Mouse (Mus musculus) MEL-GATA-1-ER (cell line): ENCODE measurements at regions not wholly inside any gene's neighbourhood (a gene's known extent, or its start where the extent isn't known, plus 50 kb on each side); places are given as distances from the start of the nearest gene placed in this dataset.

Source experiments
- DNase-seq: peaks from one replicate; pipeline ENCODE4 v3.0.0-alpha.2; 2012; ENCODE audit warnings: low read depth; ENCODE audit errors: extremely low read depth

DNA sequence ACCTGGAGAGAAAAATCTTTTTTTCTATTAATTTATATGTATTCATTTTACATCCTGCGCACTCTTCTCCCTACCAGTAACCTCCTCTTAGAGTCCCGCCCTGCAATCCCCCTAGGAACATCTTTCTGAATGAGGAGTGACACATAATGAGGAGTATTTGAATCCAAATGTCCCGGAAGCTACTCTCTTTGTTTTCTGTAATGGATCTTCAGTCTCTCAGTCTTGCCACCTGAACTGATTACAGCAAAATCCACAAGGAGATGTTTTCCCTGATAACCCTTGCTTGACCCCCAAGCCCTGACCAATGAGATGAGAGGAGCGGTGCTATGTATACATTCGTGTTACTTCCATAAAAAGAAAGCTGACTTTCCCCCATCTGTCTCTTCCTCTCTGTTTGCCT, 334.4 kb upstream of the Marcks start:
- DNase-seq: no peak

DNA sequence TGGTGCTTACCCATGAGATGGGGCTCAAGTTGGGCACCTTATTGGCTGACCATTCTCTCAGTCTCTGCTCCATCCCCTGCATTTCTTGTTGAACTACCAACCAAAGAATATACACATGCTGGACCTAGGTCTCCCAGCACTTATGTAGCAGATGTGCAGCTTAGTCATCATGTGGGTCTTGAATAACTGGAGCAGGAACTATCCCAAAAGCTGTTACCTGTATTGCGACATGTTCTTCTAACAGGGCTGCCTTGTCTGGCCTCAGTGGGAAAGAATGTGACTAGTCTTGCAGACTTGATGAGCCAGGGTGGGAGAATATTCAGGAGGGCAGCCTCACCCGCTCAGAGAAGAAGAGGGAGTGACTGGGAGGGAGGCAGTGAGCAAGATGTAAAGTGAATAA, 318.7 kb upstream of the Marcks start:
- DNase-seq: no peak

DNA sequence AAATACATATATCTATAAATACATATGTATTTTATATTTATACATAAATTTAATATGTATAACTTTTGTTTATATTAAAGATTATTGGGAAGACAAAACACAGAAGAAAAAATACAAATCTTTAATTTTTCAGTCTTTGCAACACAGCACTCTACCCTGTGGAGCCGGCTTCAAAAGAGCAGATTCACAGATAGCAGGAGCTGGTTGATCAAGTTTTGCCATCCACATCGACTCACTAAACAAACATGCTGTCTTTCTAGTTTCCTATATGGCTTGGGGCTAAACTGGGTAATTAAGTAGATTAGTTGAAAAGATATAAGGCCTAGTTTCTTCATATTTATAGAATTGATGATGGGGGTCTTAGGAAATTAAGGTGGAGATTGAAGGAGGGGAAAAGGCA, 311.2 kb upstream of the Marcks start:
- DNase-seq: no peak

DNA sequence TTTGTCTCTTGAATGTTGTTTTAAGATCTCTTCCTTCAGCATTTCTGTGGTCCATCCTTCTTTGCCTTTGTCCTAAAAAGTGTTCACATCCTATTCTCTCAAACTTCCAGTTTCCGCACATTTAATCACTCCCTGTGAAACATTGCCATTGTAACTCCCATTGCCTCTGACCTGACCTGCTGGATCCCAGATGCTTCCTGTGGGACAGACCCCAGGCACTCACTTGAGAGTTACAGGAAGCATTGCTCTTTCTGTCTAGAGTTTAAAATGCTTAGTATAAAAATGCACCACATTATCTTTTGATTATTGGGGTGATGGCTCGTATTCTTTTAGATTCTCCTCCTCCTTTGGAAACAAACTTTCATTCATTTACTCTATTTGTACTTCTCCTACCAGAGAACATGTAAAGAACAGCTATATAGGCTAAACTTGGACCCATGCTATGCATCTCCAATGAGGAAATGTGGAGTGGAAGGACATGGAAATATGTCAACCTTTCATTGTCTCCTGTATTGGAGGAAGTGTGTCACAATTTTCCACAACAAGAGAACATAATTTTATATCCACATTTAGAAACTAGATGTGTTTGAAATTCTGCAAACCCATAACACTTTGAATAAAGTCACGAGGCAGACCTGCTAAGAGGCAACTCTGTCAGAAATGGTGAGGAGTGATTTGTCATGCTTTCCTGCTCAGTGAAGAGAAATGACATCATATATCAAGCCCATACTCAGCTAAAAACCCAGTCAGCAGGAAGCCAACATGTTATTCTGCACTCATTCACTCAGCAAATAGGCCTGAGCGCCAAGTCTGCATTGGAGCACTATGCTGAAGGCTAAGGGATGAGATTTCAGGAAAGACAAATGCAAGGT, 308.8 kb upstream of the Marcks start:
- DNase-seq: no peak

DNA sequence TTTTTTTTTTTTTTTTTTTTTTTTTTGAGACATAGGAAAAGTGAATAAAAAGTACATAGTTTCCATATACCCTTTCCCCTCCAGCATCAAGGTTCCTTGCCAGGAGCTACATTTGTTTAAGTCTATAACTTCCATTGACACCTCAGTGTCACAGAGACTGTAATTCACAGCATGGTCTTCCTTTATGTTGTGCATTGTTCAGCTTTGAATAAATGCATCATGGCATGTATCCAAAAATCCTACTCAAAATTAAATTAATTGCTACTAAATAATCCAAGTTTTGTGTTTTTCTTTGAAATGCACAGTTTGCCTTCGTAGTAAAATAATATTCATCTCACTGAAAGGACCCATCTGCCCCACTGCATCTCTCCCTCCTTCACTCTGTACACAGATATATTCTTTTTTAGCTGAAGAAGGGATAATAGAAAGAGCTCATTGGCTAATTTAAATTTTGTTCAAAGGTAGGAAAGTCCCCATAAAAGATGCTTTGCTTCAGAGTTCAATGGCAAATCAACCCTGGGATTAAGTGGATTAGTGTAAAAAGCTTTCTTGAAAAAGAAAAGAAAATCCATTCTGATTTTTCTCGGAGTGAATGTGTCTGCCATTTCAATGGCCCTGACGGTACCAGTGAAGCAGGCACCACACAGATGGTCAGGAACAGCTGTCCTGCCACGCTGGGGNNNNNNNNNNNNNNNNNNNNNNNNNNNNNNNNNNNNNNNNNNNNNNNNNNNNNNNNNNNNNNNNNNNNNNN, 301.3 kb upstream of the Marcks start:
- DNase-seq: no peak

DNA sequence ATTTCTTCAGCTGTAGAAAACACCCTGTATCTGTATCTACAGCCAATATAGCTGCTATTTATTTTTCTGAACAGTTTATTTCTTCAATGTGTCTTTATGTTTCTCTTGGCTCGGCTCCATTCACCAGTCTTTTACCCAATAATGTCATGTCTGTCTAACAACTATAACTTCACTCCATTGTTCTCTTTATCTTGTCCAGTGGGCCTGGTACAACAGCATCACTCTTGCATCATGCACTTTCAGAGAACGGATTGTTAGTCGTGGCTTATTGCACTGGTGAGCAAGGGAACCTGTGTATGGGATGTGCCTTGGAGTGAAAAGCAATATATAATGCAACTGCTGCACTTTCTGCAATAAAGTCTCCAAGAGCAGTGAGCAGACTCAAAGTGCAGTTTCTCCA, 299.6 kb upstream of the Marcks start:
- no peak for DNase-seq

DNA sequence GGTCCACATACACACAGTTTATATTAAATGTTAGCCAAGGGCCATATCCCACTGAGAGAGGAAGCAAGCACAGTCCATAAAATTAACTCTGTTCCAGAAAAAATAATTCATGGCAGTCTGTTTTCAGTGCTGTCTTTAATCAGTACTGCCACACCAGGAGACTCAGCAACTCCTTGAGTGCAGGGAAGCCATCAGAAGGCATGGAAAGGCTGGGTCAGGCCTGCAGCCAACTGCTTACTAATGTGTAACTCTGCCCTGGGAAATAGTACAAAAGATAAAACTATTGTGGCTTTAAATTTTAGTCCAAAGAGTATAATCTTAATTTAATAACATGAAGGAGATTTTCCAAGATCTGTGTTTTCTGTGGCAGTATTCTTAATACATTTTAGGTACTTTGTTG, 298.1 kb upstream of the Marcks start:
- DNase-seq: no peak

DNA sequence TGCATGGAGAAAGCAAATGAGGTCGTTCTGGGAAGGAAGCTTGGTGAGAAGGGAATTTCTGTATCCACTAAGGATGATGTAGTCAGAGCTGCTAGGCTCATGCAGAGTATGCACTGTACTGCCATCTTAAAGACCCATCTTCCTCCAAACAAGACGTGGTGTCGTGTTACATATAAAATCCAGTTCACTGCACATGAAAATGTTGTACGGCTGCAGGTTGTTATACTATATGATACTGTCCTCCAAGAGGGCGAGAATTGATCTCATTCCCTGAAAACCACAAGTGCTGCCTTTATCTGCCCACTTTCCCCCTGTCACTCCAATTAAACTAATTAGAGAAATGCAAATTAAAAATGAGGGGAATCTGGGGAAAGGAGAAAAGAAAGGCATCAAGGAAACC, 295.5 kb upstream of the Marcks start:
- DNase-seq: no peak

DNA sequence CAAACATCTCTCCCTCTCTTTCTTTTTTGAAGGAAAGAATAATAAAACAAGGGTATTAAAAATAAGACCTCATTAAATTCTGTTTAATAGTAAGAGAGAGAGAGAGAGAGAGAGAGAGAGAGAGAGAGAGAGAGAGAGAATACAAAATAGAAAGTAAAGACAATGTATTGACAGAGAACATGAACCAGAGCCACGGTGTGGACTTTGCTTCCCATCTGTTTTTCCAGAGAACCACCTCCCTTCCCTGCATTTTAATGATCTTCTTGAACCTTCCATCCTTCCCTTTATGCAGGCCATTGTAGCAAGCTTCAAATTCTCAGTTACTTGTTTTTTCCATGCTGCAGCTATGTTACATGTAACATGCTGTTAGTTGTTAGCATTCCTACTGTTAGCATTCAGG, 284.3 kb upstream of the Marcks start:
- no peak for DNase-seq

DNA sequence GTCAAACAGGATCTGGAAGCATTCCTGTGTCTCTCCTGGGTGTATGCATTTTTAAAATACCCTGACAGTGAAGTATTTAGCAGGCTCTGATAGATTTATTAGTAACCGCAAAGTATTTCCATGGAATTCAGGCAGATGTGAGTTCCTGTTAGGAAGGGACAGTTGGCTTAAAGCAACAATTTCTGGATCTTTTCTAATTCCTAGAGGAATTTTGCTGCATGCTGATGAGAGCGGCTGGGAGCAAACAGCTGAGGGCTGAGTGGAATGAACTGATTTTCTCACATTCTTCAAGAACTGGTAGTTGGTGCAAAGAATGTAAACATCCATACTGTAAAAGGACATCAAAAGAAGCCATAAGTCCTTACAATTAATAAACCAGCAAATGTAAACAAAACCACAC, 283.9 kb upstream of the Marcks start:
- DNase-seq: no peak

DNA sequence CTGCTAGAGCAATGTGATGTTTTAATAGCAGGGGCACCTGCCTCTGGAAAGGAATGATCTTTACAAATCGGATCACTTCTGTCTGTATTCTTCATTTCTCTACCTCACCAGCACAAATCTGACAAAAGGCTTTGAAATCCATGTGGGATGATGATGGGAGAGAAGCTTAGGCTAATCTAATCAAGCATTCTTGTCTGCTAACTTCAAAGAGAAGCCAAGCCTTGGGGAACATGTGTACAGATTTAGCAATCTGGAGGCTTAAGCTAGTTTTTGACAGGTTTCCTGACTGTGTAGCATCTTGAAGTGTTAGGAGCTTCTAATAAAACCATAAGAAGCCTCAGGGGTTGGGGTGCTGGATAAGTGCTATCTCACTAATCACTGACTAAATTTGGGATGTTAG, 277.6 kb upstream of the Marcks start:
- no peak for DNase-seq

DNA sequence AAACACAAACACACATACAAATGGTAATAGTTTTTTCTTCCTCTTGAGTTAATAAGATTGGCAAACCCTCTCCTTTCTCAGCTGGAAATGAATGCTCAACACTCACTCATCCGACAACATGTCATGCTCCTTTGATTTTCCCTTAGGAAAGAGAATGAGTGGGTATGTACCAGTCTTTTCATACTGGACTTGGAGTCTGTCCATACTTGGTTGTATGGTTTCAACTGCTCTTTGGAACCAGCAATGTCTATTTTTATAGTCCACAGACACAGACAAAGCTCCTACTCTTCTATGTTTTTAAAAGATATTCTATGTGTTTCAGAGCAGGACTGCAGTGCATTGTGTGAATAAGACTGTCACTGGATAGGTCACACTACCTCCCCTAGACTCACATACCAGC, 273.7 kb upstream of the Marcks start:
- DNase-seq: no peak

DNA sequence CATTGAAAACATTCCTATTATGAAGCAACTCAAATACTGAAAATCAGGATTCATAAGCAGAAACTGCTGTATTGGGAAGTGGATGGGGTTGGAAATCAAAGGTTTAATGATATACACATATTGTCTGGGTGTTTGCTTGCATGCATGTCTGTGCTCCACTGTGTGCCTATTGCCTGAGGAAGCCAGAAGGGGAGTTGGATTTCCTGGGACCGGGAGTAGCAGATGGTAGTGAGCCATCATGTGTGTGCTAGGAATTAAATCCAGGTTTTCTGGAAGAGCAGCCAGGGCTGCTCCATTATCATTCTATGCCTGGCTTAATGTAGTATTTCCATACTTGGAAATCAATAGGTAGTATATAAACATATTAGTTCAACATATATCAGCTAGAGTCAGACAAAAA, 271.0 kb upstream of the Marcks start:
- DNase-seq: no peak

DNA sequence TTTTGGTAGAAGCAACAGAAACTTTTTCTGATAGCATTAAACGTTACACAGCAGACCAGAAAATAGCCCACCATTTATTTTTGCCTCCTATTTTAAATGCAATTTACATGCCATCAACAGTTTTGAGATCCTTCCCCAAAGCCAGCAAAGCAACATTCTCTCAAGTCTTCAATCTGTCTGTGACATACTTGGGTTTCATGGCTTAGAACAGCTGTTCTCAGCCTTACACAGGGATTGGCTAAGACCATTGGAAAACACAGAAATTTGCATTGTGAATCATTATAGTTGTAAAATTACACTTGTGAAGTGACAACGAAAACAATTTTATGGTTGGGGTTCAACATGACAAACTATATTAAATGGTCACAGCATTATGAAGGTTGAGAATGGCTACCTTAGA, 268.8 kb upstream of the Marcks start:
- DNase-seq: no peak

DNA sequence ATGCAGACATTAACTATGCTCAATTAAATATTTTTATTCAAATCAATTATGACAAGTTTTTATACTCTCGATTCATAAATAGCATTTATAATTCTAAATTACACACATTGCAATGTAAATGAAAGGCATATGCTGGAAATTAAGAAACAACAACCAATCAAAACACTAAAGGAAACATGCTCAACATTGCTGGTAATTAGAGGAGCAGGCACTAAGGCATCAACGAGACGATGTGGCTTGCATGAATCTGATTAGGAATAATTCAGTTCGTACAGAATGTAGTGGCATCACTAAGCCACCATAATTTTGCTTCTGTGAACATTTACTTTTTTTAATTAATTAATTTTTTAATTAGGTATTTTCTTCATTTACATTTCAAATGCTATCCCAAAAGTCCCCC, 266.2 kb upstream of the Marcks start:
- no peak for DNase-seq

DNA sequence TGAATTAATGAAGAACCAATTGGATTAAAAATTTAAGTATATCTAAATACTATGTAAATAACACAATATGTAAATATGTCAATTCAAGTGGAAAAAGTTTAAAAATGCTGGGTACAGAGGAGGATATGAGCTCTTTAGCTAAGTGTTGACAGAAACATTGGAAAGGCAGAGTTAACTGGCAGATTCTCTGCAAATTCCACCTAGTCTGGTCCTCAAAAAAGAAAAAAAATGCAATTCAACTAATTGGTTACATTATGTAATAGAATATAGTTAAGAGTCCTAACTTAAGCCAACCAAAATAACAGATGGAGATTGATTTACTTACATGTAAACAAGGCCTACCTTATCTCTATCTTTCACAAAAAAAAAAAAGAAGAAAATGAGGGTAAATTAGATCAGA, 265.7 kb upstream of the Marcks start:
- DNase-seq: no peak

DNA sequence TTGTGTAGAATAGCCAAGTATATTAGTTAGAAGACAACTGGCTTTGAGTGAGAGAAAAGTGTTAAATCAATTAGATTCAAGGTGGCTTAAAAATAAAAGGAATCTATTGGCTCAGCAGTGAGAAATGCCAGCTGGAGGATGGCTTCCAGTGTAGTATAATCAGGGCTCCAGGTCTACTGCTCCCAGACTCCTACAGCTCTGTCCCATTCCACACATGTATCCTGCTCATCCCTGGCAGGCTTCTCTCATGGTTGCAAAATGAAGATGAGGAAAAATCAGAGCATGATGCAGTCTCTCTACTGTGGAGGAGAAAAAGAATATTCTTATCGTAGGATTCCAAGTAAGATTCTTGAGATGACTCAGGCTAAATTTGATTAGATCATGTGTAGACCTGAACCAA, 263.7 kb upstream of the Marcks start:
- no peak for DNase-seq

DNA sequence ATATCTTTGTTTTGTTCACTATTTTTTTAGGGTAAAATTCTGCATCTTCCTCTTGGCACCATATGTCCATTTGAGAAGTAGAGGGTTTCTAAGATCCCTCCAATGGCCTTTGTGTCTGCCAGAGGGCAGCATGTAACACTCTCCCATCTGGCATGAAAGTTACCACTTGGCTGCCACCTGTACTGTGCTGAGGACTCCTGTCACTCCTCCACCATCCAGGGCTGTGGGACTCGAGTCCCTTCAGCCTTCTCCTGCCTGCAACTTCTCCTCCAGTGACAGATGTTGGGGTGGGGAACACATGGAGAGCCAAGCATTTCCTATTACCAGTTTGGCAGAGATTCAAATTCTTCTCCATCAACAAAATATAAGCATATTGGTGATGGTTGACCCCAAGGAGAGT, 262.3 kb upstream of the Marcks start:
- no peak for DNase-seq

DNA sequence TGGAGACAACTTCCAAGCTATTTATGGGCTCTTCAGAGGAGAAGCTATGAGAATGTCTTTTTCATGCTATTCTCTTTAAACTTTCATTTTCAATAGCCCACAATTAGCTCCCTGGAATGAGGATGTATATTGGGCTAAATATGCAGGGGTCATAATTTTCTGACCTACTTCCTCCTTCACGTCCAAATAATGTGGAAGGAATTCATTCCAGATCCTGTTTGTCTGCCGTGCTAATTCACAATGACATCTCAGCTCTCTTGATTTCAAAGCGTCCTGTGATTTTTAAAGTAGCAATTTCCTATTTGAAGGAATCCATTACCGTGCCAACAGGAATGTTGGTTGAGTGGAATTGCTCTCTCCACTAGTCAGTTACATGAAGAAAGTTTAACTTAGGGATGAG, 261.7 kb upstream of the Marcks start:
- DNase-seq: no peak

DNA sequence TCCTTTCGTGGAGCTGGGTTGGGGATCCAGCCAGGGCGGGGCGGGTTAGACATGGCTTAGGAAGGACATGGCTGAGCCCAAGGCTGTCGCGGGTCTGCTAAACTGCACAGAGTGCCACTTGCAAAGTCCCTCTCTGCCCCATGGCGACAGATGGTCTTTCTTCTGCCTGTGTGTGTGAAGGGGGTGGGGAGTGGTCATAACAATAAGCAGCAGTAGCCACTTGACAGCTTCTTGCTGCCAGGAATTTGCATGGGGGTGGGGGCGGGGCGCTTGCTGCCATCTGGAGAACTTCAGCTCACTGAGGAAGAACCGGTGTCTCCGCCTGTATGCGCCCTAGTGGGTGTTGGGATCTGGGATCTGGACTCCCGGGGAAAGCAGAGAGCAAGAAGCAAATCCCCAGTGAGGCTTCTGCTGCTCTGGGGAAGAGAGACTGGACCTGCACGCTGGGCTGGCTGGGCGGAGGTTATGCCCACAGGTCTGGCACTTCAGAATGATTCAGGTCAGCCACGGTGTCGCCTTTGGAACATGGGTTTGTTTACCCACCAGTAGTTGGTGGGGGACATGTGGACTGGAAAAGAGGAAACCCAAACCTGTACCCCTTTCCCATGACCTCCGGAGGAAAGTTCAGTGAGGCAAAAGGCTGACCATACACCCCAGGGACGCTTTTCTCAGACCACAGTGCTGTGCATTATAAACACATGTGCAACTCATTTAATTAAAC, 258.7 kb upstream of the Marcks start:
- DNase-seq: no peak

DNA sequence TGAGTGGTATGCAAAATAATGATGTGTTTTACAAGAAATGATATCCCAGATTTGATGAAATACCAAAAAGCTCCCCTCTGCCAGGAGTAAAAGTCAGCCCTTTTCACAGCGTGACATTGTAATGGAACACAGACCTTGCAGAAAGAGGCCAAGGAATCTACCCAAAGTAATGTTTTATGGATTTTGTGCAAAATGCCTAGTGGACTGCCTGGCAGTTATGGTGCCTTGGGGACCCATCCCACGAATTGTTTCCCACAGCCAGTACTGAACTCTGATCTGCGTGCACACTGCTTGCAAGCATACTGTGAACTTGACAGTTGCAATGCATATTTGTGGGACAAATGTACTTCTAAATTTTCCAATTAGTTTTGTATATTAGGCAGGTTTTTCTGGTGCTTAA, 251.3 kb upstream of the Marcks start:
- DNase-seq: no peak

DNA sequence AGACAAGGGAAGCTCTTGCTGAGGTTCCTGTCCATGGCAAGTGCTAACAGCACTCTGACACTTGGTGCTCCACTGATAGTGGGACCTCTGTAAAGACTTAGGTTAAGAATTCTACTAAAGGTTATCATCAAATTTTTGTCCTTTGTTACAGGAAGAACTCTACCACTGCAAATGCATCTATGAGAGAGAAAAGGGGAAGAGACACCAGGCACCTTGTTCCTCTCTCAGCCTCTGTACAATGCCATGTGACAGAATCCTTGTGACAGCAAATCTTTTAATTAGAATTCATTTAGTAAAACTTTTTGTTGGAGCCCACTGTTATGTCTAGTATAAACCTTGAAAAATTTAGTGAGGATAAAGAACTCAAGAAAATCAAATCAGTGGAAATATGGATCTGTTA, 247.5 kb upstream of the Marcks start:
- no peak for DNase-seq
